ENCODE assay signal across 5 mouse cellular contexts in the genomic region with DNA sequence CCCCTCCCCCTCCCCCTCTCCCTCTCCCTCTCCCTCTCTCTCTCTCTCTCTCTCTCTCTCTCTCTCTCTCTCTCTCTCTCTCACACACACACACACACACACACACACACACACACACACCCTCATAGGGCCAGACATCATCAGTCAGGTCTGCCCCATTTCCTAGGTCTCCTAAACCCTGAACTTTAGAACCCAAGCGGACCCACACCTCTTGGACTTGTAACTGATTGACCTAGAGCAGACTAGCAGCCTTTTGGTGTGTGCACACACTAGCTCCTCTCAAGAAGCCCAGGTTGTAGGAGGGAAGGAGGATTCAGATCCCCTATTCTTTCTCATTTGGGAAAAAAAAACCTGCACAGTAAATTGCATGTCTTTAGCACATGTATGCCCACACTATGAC. TPM values are rescaled to one million over a fixed set of nuclear protein-coding genes. Genes with fewer than 3 reads are reported as not detected.
"Had no signal": no experiment of that assay in that cellular context is flagged by ENCODE, and none has a peak within 500 bp of the region (broad histone marks: within the 10 kb centered on the region; RNA-seq: fewer than 3 reads in every experiment).

No protein-coding gene starts in this region.

RNA-seq across cellular contexts. Expression of gene Cyp4f15, which starts 36.7 kb away (rescaled TPM):
- polyA plus RNA-seq: lung, embryonic 14.5 days; lung, embryonic 15.5 days; lung, embryonic 16.5 days; macrophage; myocyte had no signal
